Mouse (Mus musculus): ENCODE measurements at regions not wholly inside any gene's neighbourhood (a gene's known extent, or its start where the extent isn't known, plus 50 kb on each side); places are given as distances from the start of the nearest gene placed in this dataset.

DNA sequence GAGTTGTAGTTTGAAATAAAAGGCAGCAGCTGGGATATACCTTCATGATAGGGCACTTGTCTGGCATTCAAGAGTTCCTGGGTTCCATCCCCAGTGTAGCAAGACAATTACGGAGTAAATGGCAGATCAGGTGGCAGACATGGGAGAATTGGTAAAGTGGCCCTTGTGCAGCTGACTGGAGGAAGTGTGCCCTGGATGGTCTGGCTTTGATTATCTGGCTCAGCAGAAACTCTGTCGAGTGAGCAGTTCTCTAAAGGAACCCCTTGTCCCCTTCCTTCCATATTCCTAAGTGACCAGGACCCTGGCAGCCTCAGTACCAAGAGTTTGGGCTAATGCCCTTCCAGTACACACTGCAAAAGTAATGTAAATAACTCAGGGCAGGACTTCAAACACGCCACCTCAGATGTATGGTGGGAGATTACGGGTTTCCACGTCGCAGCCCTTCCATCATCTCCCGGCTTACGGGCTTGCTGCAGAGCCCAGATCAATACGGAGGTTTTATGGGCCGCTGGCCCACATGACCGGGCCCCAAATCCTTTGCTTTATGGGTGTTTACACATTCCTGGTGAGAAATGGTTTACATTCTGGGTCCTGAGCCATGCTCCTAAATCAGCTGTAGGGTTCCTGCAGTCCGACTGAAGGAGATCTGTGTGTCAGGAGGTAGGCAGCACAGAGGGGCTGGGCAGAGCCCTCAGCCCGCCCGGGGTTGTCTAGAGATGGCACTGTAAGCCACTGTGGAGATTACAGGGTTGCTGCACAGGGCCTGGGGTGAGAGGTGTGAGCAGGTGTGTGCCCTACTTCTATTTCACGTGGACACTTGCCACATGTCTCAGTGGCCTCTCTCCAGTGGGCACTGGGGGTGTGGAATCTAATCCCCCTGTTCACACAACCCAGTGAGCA is 50.4 kb upstream of the Hand1 start:
- 58% methylated on average over 15 of the region's 15 CpGs for WGBS
- no peaks in the 10 kb centered on the region for H3K36me3 ChIP-seq

More for the DNA sequence above, 50.4 kb upstream of the Hand1 start:
- Histone ChIP-seq H3K4me3 (no peak overlapping the region), H3K27me3 (peaks cover 6% of the 10 kb centered on the region), H3K27ac (replicated peaks) (no peak overlapping the region), H3K4me1 (replicated peaks) (peaks cover 4% of the 10 kb centered on the region; the same call in 1 of the 2 replicates), H3K4me2 (no peak overlapping the region), H3K9ac (no peak overlapping the region), H3K9me3 (no peaks in the 10 kb centered on the region)
- no peak for ATAC-seq (ENCODE audit: low read depth)
